Mouse (Mus musculus): ENCODE measurements around the gene Tas2r106.

Tas2r106 gene

GRCm38 (mm10) chr6:131678786-131679185 lies at the start of gene Tas2r106:
Gene Tas2r106, minus strand, starts transcription at chr6:131678886.
- DNase-seq (ENCODE audit: low spot score in 2 of 2): no peak

GRCm38 (mm10) chr6:131712803-131713202 lies 34.1 kb upstream of the Tas2r106 start:
- DNase-seq (ENCODE audit: low spot score in 2 of 2): no peak

GRCm38 (mm10) chr6:131689963-131690362 lies 11.3 kb upstream of the Tas2r106 start, which contains the start of gene Tas2r114:
Gene Tas2r114, minus strand, starts transcription at chr6:131690063.
- DNase-seq (ENCODE audit: low spot score in 2 of 2): no peak

DNA sequence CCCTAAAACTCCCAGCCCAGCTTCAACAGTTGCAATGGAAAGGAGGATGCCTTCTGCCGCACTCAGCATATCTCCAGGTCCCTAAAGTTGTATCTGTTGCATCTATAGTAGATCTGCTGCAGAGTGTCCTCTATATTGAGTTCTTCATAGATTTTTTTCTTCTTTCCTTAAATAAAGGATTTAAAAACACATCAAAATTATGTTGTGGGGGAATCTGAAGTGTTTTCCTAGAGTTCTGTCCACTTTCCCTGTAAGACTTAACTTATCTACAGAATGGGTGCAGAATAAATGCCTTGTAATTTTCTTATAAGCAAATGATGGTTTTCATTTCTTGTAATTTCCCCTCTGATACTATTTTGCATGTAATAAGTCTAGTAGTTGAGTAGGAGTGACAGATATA lies 8.7 kb upstream of the Tas2r106 start, which contains the start of gene Tas2r105:
Gene Tas2r105 (minus strand): TSS at position 101 of the 400 bp plus-strand sequence.
- no peak for DNase-seq (ENCODE audit: low spot score in 2 of 2)

GRCm38 (mm10) chr6:131685644-131686043 lies 7.0 kb upstream of the Tas2r106 start, which contains the start of gene Tas2r104:
Gene Tas2r104, minus strand, starts transcription at chr6:131685744.
- DNase-seq (ENCODE audit: low spot score in 2 of 2): no peak

DNA sequence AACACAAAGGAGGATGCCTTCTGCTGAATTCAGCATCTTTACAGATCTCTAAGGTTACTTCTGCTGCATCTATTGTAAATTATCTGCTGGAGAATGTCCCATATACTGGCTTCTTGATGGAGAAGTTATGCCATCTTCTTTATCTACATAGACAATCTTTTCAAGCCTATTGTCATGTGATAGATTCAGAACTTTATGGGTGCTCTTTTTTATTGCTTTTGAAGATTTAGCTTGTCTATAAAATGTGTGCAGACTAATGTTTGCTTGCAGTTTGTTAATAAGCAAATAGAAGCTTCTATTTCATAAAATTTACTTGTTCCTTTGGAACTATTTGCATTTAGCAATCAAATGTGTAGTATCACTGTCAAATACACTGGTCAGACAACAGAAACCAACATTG lies 18.6 kb downstream of the Tas2r106 start, which contains the start of gene Tas2r107:
Gene Tas2r107 (minus strand): TSS at position 101 of the 400 bp plus-strand sequence.
- no peak for DNase-seq (ENCODE audit: low spot score in 2 of 2)

DNA sequence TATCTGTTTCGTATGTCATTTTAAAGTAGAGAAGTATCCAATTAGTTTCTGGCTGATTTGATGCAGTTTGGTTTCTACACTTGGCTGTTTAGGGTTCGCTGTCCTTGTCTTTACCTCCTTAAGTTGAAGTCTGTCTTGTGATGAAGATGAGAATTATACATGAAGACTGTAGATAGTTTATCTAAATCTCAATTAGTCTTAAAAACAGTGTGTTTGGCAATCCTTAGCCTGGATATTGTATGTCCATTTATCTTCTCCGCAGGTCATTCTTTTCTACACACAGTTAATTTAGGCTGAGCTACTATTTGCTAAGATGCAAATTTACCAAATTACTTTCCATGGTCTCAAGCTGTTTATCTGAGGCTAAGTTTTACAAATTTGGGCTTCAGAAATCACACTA lies 47.9 kb downstream of the Tas2r106 start, which contains the start of gene Tas2r130:
Gene Tas2r130 (minus strand): TSS at position 101 of the 400 bp plus-strand sequence.
- DNase-seq (ENCODE audit: low spot score in 2 of 2): no peak
